12 mouse cellular contexts compared by ENCODE assay signal in genomic region chr4:98097013-98097566, GRCm38 (mm10).
DNase-seq lines count a peak whose midpoint lies in the region; ATAC-seq and TF ChIP-seq lines count a peak whose summit lies in the region.
"Had no signal": no experiment of that assay in that cellular context is flagged by ENCODE, and none has a peak within 500 bp of the region (broad histone marks: within the 10 kb centered on the region; RNA-seq: fewer than 3 reads in every experiment).

No protein-coding gene starts in this region.

- 78% methylated on average over 4 of the region's 4 CpGs for WGBS in heart, embryonic 16.5 days
- WGBS in heart, adult 2 months: 59% methylated on average over 4 of the region's 4 CpGs
- 90% methylated on average over 4 of the region's 4 CpGs for WGBS in neural tube, embryonic 13.5 days
- WGBS in stomach, embryonic 16.5 days: 66% methylated on average over 4 of the region's 4 CpGs
- 90% methylated on average over 4 of the region's 4 CpGs for WGBS in limb, embryonic 10.5 days

- no peaks in the 10 kb centered on the region for H3K79me2 ChIP-seq in heart, adult 2 months (replicated peaks; ENCODE audit: control insufficient read depth, insufficient read depth, low read length)

- H3K36me3 ChIP-seq in heart, embryonic 16.5 days (ENCODE audit: control insufficient read depth, insufficient read depth): peaks cover 3% of the 10 kb centered on the region; the same call in 1 of the 2 replicates
- peaks cover 16% of the 10 kb centered on the region for H3K36me3 ChIP-seq in heart, adult 2 months (ENCODE audit: control insufficient read depth, insufficient read depth, low read length)
- H3K36me3 ChIP-seq in neural tube, embryonic 13.5 days: 0 out of 2 replicates have a peak, but pooled peaks cover 3% of the 10 kb centered on the region
- H3K36me3 ChIP-seq in stomach, embryonic 16.5 days (ENCODE audit: control insufficient read depth, insufficient read depth, low read length): no peaks in the 10 kb centered on the region
- no peaks in the 10 kb centered on the region for H3K36me3 ChIP-seq in limb, embryonic 10.5 days
- H3K36me3 ChIP-seq: liver, embryonic 12.5 days had no signal

- H3K9me3 ChIP-seq in heart, embryonic 16.5 days (replicated peaks; ENCODE audit: control insufficient read depth, low read length): no peaks in the 10 kb centered on the region
- H3K9me3 ChIP-seq in neural tube, embryonic 13.5 days: no peaks in the 10 kb centered on the region
- H3K9me3 ChIP-seq in stomach, embryonic 16.5 days (replicated peaks; ENCODE audit: control insufficient read depth, low read length): no peaks in the 10 kb centered on the region
- no peaks in the 10 kb centered on the region for H3K9me3 ChIP-seq in limb, embryonic 10.5 days (replicated peaks)
- H3K9me3 ChIP-seq: liver, embryonic 12.5 days had no signal

- no peak for ATAC-seq in heart, embryonic 16.5 days (replicated peaks; ENCODE audit: extremely low read depth, insufficient read depth, low FRiP score)
- no peak for ATAC-seq in neural tube, embryonic 13.5 days (ENCODE audit: low read depth)
- peak; percentile 48 for ATAC-seq in inflammation-experienced regulatory T-cells, adult 6 months
- ATAC-seq in stomach, embryonic 16.5 days (ENCODE audit: insufficient read depth, low FRiP score): no peak; the same call in 1 of the 2 replicates
- ATAC-seq: liver, embryonic 12.5 days had no signal

- TF ChIP-seq CTCF in heart, adult 2 months (IDR thresholded peaks at IDR 0.05): no peak

- no peak overlapping the region for H3K4me2 ChIP-seq in heart, embryonic 16.5 days (ENCODE audit: low read depth, low read length)
- H3K4me2 ChIP-seq in neural tube, embryonic 13.5 days: no peak overlapping the region
- no peak overlapping the region for H3K4me2 ChIP-seq in stomach, embryonic 16.5 days (ENCODE audit: low read depth, low read length)
- H3K4me2 ChIP-seq: liver, embryonic 12.5 days had no signal

- no peak overlapping the region for H3K9ac ChIP-seq in heart, embryonic 16.5 days (ENCODE audit: low read length)
- H3K9ac ChIP-seq in heart, adult 2 months (ENCODE audit: low read depth, low read length): no peak overlapping the region
- H3K9ac ChIP-seq in neural tube, embryonic 13.5 days: no peak overlapping the region
- no peak overlapping the region for H3K9ac ChIP-seq in stomach, embryonic 16.5 days (ENCODE audit: low read length)
- H3K9ac ChIP-seq: liver, embryonic 12.5 days had no signal

- intact Hi-C loops in heart, adult 2 months (cut with DNase I): no loop called here

- no peaks in the 10 kb centered on the region for H3K27me3 ChIP-seq in heart, embryonic 16.5 days (ENCODE audit: control insufficient read depth, insufficient read depth, low read length)
- no peaks in the 10 kb centered on the region for H3K27me3 ChIP-seq in heart, adult 2 months (ENCODE audit: control insufficient read depth, insufficient read depth, low read length)
- no peaks in the 10 kb centered on the region for H3K27me3 ChIP-seq in neural tube, embryonic 13.5 days
- H3K27me3 ChIP-seq in stomach, embryonic 16.5 days (ENCODE audit: control insufficient read depth, insufficient read depth, low read length): no peaks in the 10 kb centered on the region
- H3K27me3 ChIP-seq in limb, embryonic 10.5 days (ENCODE audit: low read depth, poor library complexity, severe bottlenecking): no peaks in the 10 kb centered on the region; the same call in 1 of the 2 replicates
- H3K27me3 ChIP-seq: CH12.LX; liver, embryonic 12.5 days had no signal

- no peak for TF ChIP-seq POLR2A in heart, adult 2 months (IDR thresholded peaks at IDR 0.05; ENCODE audit: insufficient read depth, low read depth, low read length)

- TF ChIP-seq EP300 in heart, adult 2 months (IDR thresholded peaks at IDR 0.05; ENCODE audit: insufficient read depth, low read depth, low read length): no peak

- DNase-seq in heart, adult 2 months: no peak
- no peak for DNase-seq in neural tube, embryonic 10.5 days (ENCODE audit: extremely low spot score, low spot score)
- DNase-seq in kidney, adult 11 months: no peak
- no peak for DNase-seq in limb, embryonic 10.5 days (ENCODE audit: low spot score)
- DNase-seq: adrenal gland, postnatal 14 days; heart, postnatal 14 days had no signal

- H3K4me1 ChIP-seq in heart, embryonic 16.5 days (ENCODE audit: control insufficient read depth, insufficient read depth, low read length): peaks cover 33% of the 10 kb centered on the region
- peaks cover 23% of the 10 kb centered on the region for H3K4me1 ChIP-seq in heart, adult 2 months (ENCODE audit: control insufficient read depth, insufficient read depth, low read length)
- peaks cover 60% of the 10 kb centered on the region for H3K4me1 ChIP-seq in neural tube, embryonic 13.5 days (replicated peaks)
- peaks cover 12% of the 10 kb centered on the region; the same call in 1 of the 2 replicates for H3K4me1 ChIP-seq in stomach, embryonic 16.5 days (ENCODE audit: control insufficient read depth, insufficient read depth, low read length)
- peaks cover 63% of the 10 kb centered on the region for H3K4me1 ChIP-seq in limb, embryonic 10.5 days

- H3K4me3 ChIP-seq in heart, embryonic 16.5 days (ENCODE audit: low read length): no peak overlapping the region
- H3K4me3 ChIP-seq in heart, adult 2 months: no peak overlapping the region
- no peak overlapping the region for H3K4me3 ChIP-seq in neural tube, embryonic 13.5 days
- H3K4me3 ChIP-seq in stomach, embryonic 16.5 days (replicated peaks; ENCODE audit: low read length): no peak overlapping the region
- no peak overlapping the region for H3K4me3 ChIP-seq in limb, embryonic 10.5 days
- H3K4me3 ChIP-seq: liver, embryonic 12.5 days had no signal

- peak overlapping the region; percentile 28 for H3K27ac ChIP-seq in heart, embryonic 16.5 days (ENCODE audit: low read length)
- no peak overlapping the region for H3K27ac ChIP-seq in heart, adult 2 months
- H3K27ac ChIP-seq in neural tube, embryonic 13.5 days (replicated peaks): 0 out of 2 replicates have a peak overlapping the region, but pooled peaks have one; percentile 46
- H3K27ac ChIP-seq in stomach, embryonic 16.5 days (ENCODE audit: low read length): peak overlapping the region; percentile 43; the same call in 1 of the 2 replicates
- H3K27ac ChIP-seq in limb, embryonic 10.5 days: no peak overlapping the region
- H3K27ac ChIP-seq: liver, embryonic 12.5 days had no signal

Comparison
In these comparisons a context has a peak if more than half of its experiments do, and no peak if none do; other contexts are left out.
1. H3K27ac ChIP-seq: peak in heart, embryonic 16.5 days (single experiment), neural tube, embryonic 13.5 days (single experiment) and stomach, embryonic 16.5 days (single experiment); none in heart, adult 2 months (single experiment) and limb, embryonic 10.5 days (single experiment).